ENCODE assay signal across 16 mouse cellular contexts in genomic region chr6:41046553-41046952, GRCm38 (mm10). TPM values are rescaled to one million over a fixed set of nuclear protein-coding genes. Genes with fewer than 3 reads are reported as not detected.
DNase-seq lines count a peak whose midpoint lies in the region; ATAC-seq and TF ChIP-seq lines count a peak whose summit lies in the region.
"Had no signal": no experiment of that assay in that cellular context is flagged by ENCODE, and none has a peak within 500 bp of the region (broad histone marks: within the 10 kb centered on the region; RNA-seq: fewer than 3 reads in every experiment).

No protein-coding gene starts in this region.

- no peak overlapping the region for H3K4me3 ChIP-seq in forebrain, postnatal 0 days (ENCODE audit: low read depth, low read length)
- no peak overlapping the region for H3K4me3 ChIP-seq in forebrain, embryonic 13.5 days
- no peak overlapping the region for H3K4me3 ChIP-seq in midbrain, postnatal 0 days (ENCODE audit: low read depth, low read length)
- no peak overlapping the region for H3K4me3 ChIP-seq in midbrain, embryonic 10.5 days

- TF ChIP-seq CTCF in forebrain, postnatal 0 days (IDR thresholded peaks at IDR 0.05; ENCODE audit: low read depth), result 0 out of 2 replicates have a peak, but pooled peaks have one; percentile 7
- TF ChIP-seq CTCF in midbrain, postnatal 0 days (IDR thresholded peaks at IDR 0.05), result peak; percentile 47

- 59% methylated on average over 2 of the region's 2 CpGs for WGBS in forebrain, postnatal 0 days
- WGBS in forebrain, embryonic 13.5 days, result 69% methylated on average over 2 of the region's 2 CpGs
- WGBS in midbrain, postnatal 0 days, result 70% methylated on average over 2 of the region's 2 CpGs
- 61% methylated on average over 2 of the region's 2 CpGs for WGBS in midbrain, embryonic 10.5 days

- intact Hi-C loops in left cerebral cortex, postnatal 10 days (cut with DNase I), result no loop called here

- H3K36me3 ChIP-seq in forebrain, postnatal 0 days (ENCODE audit: insufficient read depth), result no peaks in the 10 kb centered on the region
- H3K36me3 ChIP-seq in forebrain, embryonic 13.5 days (ENCODE audit: poor library complexity, severe bottlenecking), result no peaks in the 10 kb centered on the region
- H3K36me3 ChIP-seq in midbrain, postnatal 0 days (ENCODE audit: insufficient read depth, low read length), result no peaks in the 10 kb centered on the region
- no peaks in the 10 kb centered on the region for H3K36me3 ChIP-seq in midbrain, embryonic 10.5 days

- H3K27me3 ChIP-seq in forebrain, postnatal 0 days (ENCODE audit: insufficient read depth, low read length), result no peaks in the 10 kb centered on the region
- no peaks in the 10 kb centered on the region for H3K27me3 ChIP-seq in forebrain, embryonic 13.5 days
- H3K27me3 ChIP-seq in midbrain, postnatal 0 days (ENCODE audit: insufficient read depth, low read length), result no peaks in the 10 kb centered on the region
- no peaks in the 10 kb centered on the region for H3K27me3 ChIP-seq in midbrain, embryonic 10.5 days (ENCODE audit: low read depth, poor library complexity, severe bottlenecking)

- H3K27ac ChIP-seq in forebrain, postnatal 0 days (ENCODE audit: low read depth, low read length), result no peak overlapping the region
- no peak overlapping the region for H3K27ac ChIP-seq in forebrain, embryonic 13.5 days
- no peak overlapping the region for H3K27ac ChIP-seq in midbrain, postnatal 0 days (ENCODE audit: low read depth, low read length)
- no peak overlapping the region for H3K27ac ChIP-seq in midbrain, embryonic 10.5 days (replicated peaks)
- H3K27ac ChIP-seq: hindbrain, postnatal 0 days had no signal

- no peak for DNase-seq in forebrain, postnatal 0 days
- no peak for DNase-seq in midbrain, postnatal 0 days (ENCODE audit: low spot score)
- no peak for DNase-seq in midbrain, embryonic 10.5 days (ENCODE audit: low spot score)
- DNase-seq in thymus, postnatal 14 days, result peak; percentile 54
- DNase-seq in spleen, adult 18-20 months, result no peak
- no peak for DNase-seq in left cerebral cortex, postnatal 10 days (ENCODE audit: extremely low spot score in 1 of 2, low spot score in 2 of 2)
- DNase-seq: gastrocnemius, postnatal 10 days; left cerebral cortex, postnatal 4 days had no signal

- no peaks in the 10 kb centered on the region for H3K9me3 ChIP-seq in forebrain, postnatal 0 days (ENCODE audit: low read length)
- H3K9me3 ChIP-seq in forebrain, embryonic 13.5 days (replicated peaks), result no peaks in the 10 kb centered on the region
- no peaks in the 10 kb centered on the region for H3K9me3 ChIP-seq in midbrain, postnatal 0 days (ENCODE audit: low read length)
- H3K9me3 ChIP-seq in midbrain, embryonic 10.5 days (replicated peaks), result no peaks in the 10 kb centered on the region

- no peaks in the 10 kb centered on the region for H3K4me1 ChIP-seq in forebrain, postnatal 0 days (ENCODE audit: insufficient read depth)
- no peaks in the 10 kb centered on the region for H3K4me1 ChIP-seq in forebrain, embryonic 13.5 days
- H3K4me1 ChIP-seq in midbrain, postnatal 0 days (ENCODE audit: insufficient read depth, low read length), result no peaks in the 10 kb centered on the region
- no peaks in the 10 kb centered on the region for H3K4me1 ChIP-seq in midbrain, embryonic 10.5 days

- H3K9ac ChIP-seq in forebrain, postnatal 0 days, result no peak overlapping the region
- H3K9ac ChIP-seq in forebrain, embryonic 13.5 days, result no peak overlapping the region
- H3K9ac ChIP-seq in midbrain, postnatal 0 days (replicated peaks; ENCODE audit: low read length, poor library complexity, severe bottlenecking), result no peak overlapping the region

- no peak for ATAC-seq in forebrain, postnatal 0 days
- no peak for ATAC-seq in forebrain, embryonic 13.5 days
- no peak for ATAC-seq in midbrain, postnatal 0 days (ENCODE audit: low FRiP score)
- peak; percentile 53 for ATAC-seq in granulocyte monocyte progenitor cell, adult 5-6 weeks (replicated peaks; ENCODE audit: poor library complexity, severe bottlenecking)
- ATAC-seq: hindbrain, postnatal 0 days had no signal

- H3K4me2 ChIP-seq in forebrain, postnatal 0 days (ENCODE audit: low read depth), result no peak overlapping the region
- no peak overlapping the region for H3K4me2 ChIP-seq in forebrain, embryonic 13.5 days
- H3K4me2 ChIP-seq in midbrain, postnatal 0 days (ENCODE audit: low read depth, low read length, poor library complexity, severe bottlenecking), result no peak overlapping the region

RNA-seq across cellular contexts. Expression of gene 2210010C04Rik, which starts 11.2 kb away (rescaled TPM):
- not detected in 2 replicates for total RNA-seq in forebrain, postnatal 0 days (2014; rRNA removed)
- polyA plus RNA-seq in forebrain, postnatal 0 days (2015; fragmentation: Nextera tagmentation; extraction: Ambion mirVana), result not detected in 2 replicates
- not detected in 2 replicates for polyA plus RNA-seq in forebrain, embryonic 13.5 days (2015; fragmentation: Nextera tagmentation; extraction: Ambion mirVana)
- total RNA-seq in midbrain, postnatal 0 days (2014; rRNA removed), result not detected in 2 replicates
- polyA plus RNA-seq in midbrain, postnatal 0 days (2015; fragmentation: Nextera tagmentation; extraction: Ambion mirVana), result not detected in 2 replicates
- not detected in 2 replicates for polyA plus RNA-seq in midbrain, embryonic 10.5 days (2016; fragmentation: Nextera tagmentation; extraction: Ambion mirVana)
- 0.54 TPM in 1 of 2 replicates, not detected in the other for total RNA-seq in granulocyte monocyte progenitor cell, adult 5-6 weeks (2014; fragmentation: Nextera tagmentation)
- not detected in 2 replicates for total RNA-seq in granulocyte monocyte progenitor cell, adult 5-6 weeks (2017)
- not detected for total RNA-seq in left cerebral cortex, postnatal 10 days (2021)
- total RNA-seq: gastrocnemius, postnatal 10 days; hindbrain, postnatal 0 days; left cerebral cortex, postnatal 4 days had no signal
- polyA plus RNA-seq: brain, embryonic 14.5 days; heart, embryonic 14.5 days; hindbrain, postnatal 0 days; lung, embryonic 16.5 days had no signal

RNA-seq across cellular contexts. Expression of gene Gm2663, which starts 47.3 kb away (rescaled TPM):
- total RNA-seq in forebrain, postnatal 0 days (2014; rRNA removed), result not detected in 2 replicates
- polyA plus RNA-seq in forebrain, postnatal 0 days (2015; fragmentation: Nextera tagmentation; extraction: Ambion mirVana), result not detected in 2 replicates
- not detected in 2 replicates for polyA plus RNA-seq in forebrain, embryonic 13.5 days (2015; fragmentation: Nextera tagmentation; extraction: Ambion mirVana)
- total RNA-seq in midbrain, postnatal 0 days (2014; rRNA removed), result not detected in 2 replicates
- 0.25 TPM in 1 of 2 replicates, not detected in the other for polyA plus RNA-seq in midbrain, postnatal 0 days (2015; fragmentation: Nextera tagmentation; extraction: Ambion mirVana)
- not detected in 2 replicates for polyA plus RNA-seq in midbrain, embryonic 10.5 days (2016; fragmentation: Nextera tagmentation; extraction: Ambion mirVana)
- not detected in 2 replicates for total RNA-seq in granulocyte monocyte progenitor cell, adult 5-6 weeks (2014; fragmentation: Nextera tagmentation)
- not detected in 2 replicates for total RNA-seq in granulocyte monocyte progenitor cell, adult 5-6 weeks (2017)
- total RNA-seq in left cerebral cortex, postnatal 10 days (2021), result not detected
- total RNA-seq: gastrocnemius, postnatal 10 days; hindbrain, postnatal 0 days; left cerebral cortex, postnatal 4 days had no signal
- polyA plus RNA-seq: brain, embryonic 14.5 days; hindbrain, postnatal 0 days; large intestine, adult 2 months; lung, embryonic 16.5 days; spleen, adult 2 months had no signal
